Mouse (Mus musculus) stomach, embryonic 16.5 days (tissue): ENCODE results near the gene Sgip1. TPM values are rescaled to one million over a fixed set of nuclear protein-coding genes. Genes with fewer than 3 reads are reported as not detected.
A peak's percentile ranks its signal among the peaks of the same experiment; 100 is the strongest.

Source experiments
- ATAC-seq: fragments of 200-750 bp; cut with Nextera tagmentation; 2 replicates; pipeline ENCODE4 v1.8.0; 2017; ENCODE audit warnings: moderate number of reproducible peaks, moderate TSS enrichment; ENCODE audit not compliant: insufficient read depth, low FRiP score
- H3K27ac ChIP-seq: fragments of 300-500 bp; sonication (generic); 2 replicates; pipeline ENCODE4 v1.5.1; 2014; ENCODE audit warnings: low read length
- H3K27me3 ChIP-seq: fragments of 300-500 bp; sonication (generic); 2 replicates; pipeline ENCODE4 v1.6.1; 2014; ENCODE audit warnings: low read length, control low read depth, mixed read lengths; ENCODE audit not compliant: control insufficient read depth, insufficient read depth
- H3K36me3 ChIP-seq: fragments of 300-500 bp; sonication (generic); 2 replicates; pipeline ENCODE4 v1.6.1; 2014; ENCODE audit warnings: low read length; ENCODE audit not compliant: control insufficient read depth, insufficient read depth
- H3K4me1 ChIP-seq: fragments of 300-500 bp; sonication (generic); 2 replicates; pipeline ENCODE4 v1.6.1; 2014; ENCODE audit warnings: low read length, control low read depth, mixed read lengths; ENCODE audit not compliant: control insufficient read depth, insufficient read depth
- H3K4me2 ChIP-seq: fragments of 300-500 bp; sonication (generic); 2 replicates; pipeline ENCODE4 v1.6.1; 2014; ENCODE audit warnings: low read depth, low read length, mixed read lengths
- H3K4me3 ChIP-seq: fragments of 300-500 bp; sonication (generic); replicated peaks from 2 replicates; pipeline ENCODE4 v1.5.1; 2014; ENCODE audit warnings: mild to moderate bottlenecking, low read length
- H3K9ac ChIP-seq: fragments of 300-500 bp; sonication (generic); 2 replicates; pipeline ENCODE4 v1.6.1; 2014; ENCODE audit warnings: low read length
- H3K9me3 ChIP-seq: fragments of 300-500 bp; sonication (generic); replicated peaks from 2 replicates; pipeline ENCODE4 v1.6.1; 2016; ENCODE audit warnings: low read length, control low read depth; ENCODE audit not compliant: control insufficient read depth
- WGBS: fragments of 180-500 bp; shearing (Covaris S2); extraction: QIAGEN DNeasy Blood & Tissue Kit; methylation state at CpG from one replicate; pipeline ENCODE4 v1.1.7; 2014; 5-methylcytosine and 5-hydroxymethylcytosine counted together
- polyA plus RNA-seq: library from polyadenylated mRNA; unstranded; fragments of >200 nt; fragmentation: Nextera tagmentation; extraction: Ambion mirVana; gene quantifications from 2 replicates; pipeline ENCODE4 v1.2.1, GENCODE M21; 2015

The Sgip1 gene
- polyA plus RNA-seq, 1 experiment from 2014 or later: 7.9 TPM

GRCm38 (mm10) chr4:102990595-102991340, 249.7 kb downstream of the Sgip1 start:
- no peak for ATAC-seq
- no peak overlapping the region for H3K9ac ChIP-seq
- 76% methylated on average over 11 of the region's 11 CpGs for WGBS

DNA sequence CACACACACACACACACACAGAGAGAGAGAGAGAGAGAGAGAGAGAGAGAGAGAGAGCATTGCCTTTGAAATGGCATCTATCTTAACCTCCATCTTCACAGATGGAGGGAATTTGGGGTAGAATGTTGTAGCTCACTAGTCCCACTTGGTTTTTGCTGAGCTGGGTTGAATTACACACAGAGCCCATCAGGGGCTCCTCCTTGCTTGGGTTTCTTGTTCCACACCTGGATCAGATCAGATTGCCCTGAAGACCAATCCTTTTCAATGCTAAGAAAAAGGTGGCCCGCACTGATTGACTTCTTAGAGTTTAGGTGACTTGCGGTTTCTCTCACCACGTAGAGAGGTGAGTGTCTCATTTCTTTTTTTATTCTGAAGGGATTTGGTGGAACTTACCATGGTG, 250.6 kb downstream of the Sgip1 start:
- Histone ChIP-seq H3K4me1 (no peaks in the 10 kb centered on the region), H3K9ac (no peak overlapping the region), H3K27ac (no peak overlapping the region), H3K9me3 (no peaks in the 10 kb centered on the region), H3K4me2 (no peak overlapping the region), H3K4me3 (no peak overlapping the region), H3K36me3 (no peaks in the 10 kb centered on the region), H3K27me3 (no peaks in the 10 kb centered on the region)
- WGBS: 86% methylated on average over 3 of the region's 3 CpGs
- ATAC-seq: no peak

More at GRCm38 (mm10) chr4:102990595-102991340, 249.7 kb downstream of the Sgip1 start:
- Histone ChIP-seq H3K4me2 (no peak overlapping the region), H3K4me3 (no peak overlapping the region), H3K27me3 (no peaks in the 10 kb centered on the region), H3K4me1 (no peaks in the 10 kb centered on the region), H3K27ac (no peak overlapping the region), H3K36me3 (no peaks in the 10 kb centered on the region), H3K9me3 (no peaks in the 10 kb centered on the region)

DNA sequence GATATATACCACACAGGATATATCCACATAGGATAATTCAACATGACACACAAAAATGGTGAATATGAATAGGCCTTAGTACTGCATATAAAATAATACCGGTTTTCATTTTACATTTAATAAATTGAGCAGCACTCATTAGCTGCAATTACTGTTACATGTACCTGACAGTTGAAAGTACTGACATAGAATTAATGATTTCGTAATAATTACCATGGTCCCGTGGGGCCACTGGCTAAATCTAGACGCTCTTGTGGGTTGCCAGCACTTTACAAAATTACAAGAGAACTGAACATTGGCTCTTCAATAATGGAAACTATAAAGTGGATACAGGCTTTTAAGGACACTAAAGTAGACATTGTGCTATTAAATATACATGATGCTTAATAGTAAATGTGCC, 263.6 kb downstream of the Sgip1 start:
- Histone ChIP-seq H3K9ac (no peak overlapping the region), H3K4me1 (peaks cover 6% of the 10 kb centered on the region; the same call in 1 of the 2 replicates), H3K4me3 (no peak overlapping the region), H3K27me3 (no peaks in the 10 kb centered on the region), H3K27ac (no peak overlapping the region), H3K36me3 (no peaks in the 10 kb centered on the region), H3K4me2 (no peak overlapping the region), H3K9me3 (no peaks in the 10 kb centered on the region)
- 84% methylated on average over 4 of the region's 4 CpGs for WGBS
- no peak for ATAC-seq

DNA sequence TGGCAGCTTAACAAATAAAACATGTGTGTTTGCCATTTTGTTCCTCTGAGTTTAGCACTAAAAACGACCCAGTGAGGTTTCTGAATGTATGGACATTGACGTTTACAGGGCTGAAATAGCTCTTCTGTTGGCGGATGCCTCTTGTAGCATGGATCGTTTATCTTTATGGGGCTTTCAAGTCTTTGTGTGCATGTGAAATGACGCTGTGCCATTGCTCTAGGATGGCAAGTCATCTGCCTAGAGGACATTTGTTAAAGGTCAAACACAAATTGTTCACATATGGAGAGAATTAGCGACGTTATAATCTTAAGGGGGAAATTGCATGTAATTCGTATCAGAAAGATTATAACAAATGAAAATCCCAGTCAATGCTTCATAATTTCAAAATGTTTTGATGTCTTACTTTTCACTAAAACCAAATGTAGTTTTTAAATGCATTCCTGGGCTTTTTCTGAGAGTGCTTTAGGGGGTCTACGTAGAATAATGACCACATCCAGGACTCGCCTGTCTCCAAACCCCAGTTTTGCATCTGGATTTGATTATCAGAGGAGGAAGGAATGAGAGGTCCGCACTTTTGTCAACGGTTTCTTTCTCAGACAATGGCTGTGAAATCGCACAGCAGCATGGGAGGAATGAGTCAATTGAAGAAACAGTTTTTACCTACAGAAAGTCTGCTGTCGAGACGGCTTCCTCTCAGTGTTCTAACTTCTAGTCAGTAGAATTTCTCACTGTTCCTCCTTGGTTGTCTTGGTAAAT, 264.3 kb downstream of the Sgip1 start:
- Histone ChIP-seq H3K4me3 (no peak overlapping the region), H3K9ac (no peak overlapping the region), H3K4me1 (peaks cover 6% of the 10 kb centered on the region; the same call in 1 of the 2 replicates), H3K9me3 (no peaks in the 10 kb centered on the region), H3K27ac (no peak overlapping the region), H3K27me3 (no peaks in the 10 kb centered on the region), H3K4me2 (no peak overlapping the region), H3K36me3 (no peaks in the 10 kb centered on the region)
- 62% methylated on average over 15 of the region's 15 CpGs for WGBS
- ATAC-seq: no peak

GRCm38 (mm10) chr4:103006266-103006665, 265.2 kb downstream of the Sgip1 start:
- H3K9ac ChIP-seq: no peak overlapping the region
- H3K4me3 ChIP-seq: no peak overlapping the region
- H3K4me2 ChIP-seq: no peak overlapping the region
- H3K9me3 ChIP-seq: no peaks in the 10 kb centered on the region
- no peaks in the 10 kb centered on the region for H3K27me3 ChIP-seq
- no peak overlapping the region for H3K27ac ChIP-seq
- peaks cover 6% of the 10 kb centered on the region; the same call in 1 of the 2 replicates for H3K4me1 ChIP-seq
- WGBS: 79% methylated on average over 5 of the region's 5 CpGs
- no peaks in the 10 kb centered on the region for H3K36me3 ChIP-seq
- no peak for ATAC-seq

DNA sequence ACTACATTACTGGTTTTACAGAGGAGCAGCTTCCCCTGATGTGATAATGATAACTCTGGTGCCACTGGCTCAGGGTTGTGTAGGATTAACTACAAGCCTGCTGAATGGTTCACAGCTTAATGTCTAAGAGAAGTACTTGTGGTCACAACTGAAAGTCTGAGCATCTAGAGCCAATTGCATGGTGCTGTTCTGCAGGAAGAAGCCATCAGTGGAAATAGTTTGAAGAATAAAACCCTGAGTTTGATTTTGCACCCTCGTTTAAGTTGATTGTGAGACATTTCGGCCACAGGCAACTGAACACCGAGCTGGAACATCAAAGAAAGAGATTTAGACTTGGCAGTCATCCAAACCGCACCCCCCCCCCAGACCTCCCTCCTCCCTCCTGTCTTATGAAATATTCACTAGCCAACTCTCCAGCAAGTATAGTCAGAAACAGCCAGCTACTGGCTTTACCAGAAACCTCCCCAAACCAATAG, 265.9 kb downstream of the Sgip1 start:
- Histone ChIP-seq H3K4me3 (no peak overlapping the region), H3K36me3 (no peaks in the 10 kb centered on the region), H3K9me3 (no peaks in the 10 kb centered on the region), H3K4me1 (peaks cover 6% of the 10 kb centered on the region; the same call in 1 of the 2 replicates), H3K27me3 (no peaks in the 10 kb centered on the region), H3K27ac (no peak overlapping the region), H3K4me2 (no peak overlapping the region), H3K9ac (no peak overlapping the region)
- no peak; the same call in 1 of the 2 replicates for ATAC-seq
- WGBS: 21% methylated on average over 4 of the region's 4 CpGs

DNA sequence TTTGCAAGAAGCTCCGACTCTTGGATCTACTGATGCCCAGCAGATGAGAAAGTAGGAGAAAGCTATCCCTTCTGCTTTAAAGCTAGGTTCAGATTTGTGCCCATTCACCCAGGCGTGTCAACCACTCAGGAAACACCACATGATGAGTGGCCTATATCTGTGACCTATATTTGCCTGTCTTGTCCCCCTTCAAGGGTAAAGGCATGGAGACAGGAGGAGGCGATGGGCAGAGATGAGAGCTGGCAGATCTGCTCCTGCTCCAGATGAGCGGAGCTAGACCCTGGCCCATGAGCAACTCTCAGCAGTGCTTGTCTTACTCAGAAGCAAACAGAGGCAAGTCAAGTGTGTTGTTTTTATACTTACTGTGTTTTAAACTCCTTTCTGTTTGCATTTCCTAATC, 269.6 kb downstream of the Sgip1 start:
- H3K27ac ChIP-seq: no peak overlapping the region
- no peaks in the 10 kb centered on the region for H3K36me3 ChIP-seq
- H3K4me1 ChIP-seq: peaks cover 12% of the 10 kb centered on the region; the same call in 1 of the 2 replicates
- no peak overlapping the region for H3K4me3 ChIP-seq
- H3K9ac ChIP-seq: no peak overlapping the region
- H3K9me3 ChIP-seq: no peaks in the 10 kb centered on the region
- 93% methylated on average over 4 of the region's 4 CpGs for WGBS
- no peak for ATAC-seq
- H3K27me3 ChIP-seq: no peaks in the 10 kb centered on the region
- no peak overlapping the region for H3K4me2 ChIP-seq

DNA sequence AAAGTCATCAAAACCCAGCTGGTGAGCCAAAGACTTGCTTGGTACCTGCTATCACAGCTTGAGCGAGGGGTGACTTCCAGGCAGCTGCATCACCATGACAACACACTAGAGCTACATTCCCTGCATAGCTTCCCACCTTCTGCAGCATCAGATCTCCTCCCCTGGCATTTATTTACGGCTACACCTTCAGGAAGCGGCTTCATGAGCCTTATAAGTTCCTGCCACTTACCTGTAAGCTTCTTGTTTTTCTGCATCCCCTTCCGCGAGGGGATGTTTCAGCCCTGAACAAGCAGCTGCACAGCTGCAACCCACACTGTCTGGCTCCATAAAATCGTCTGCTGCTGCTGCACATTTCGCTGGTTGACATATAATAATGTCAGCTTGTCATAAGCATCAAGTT, 270.7 kb downstream of the Sgip1 start:
- Histone ChIP-seq H3K4me3 (no peak overlapping the region), H3K9ac (no peak overlapping the region), H3K27me3 (no peaks in the 10 kb centered on the region), H3K4me1 (peaks cover 11% of the 10 kb centered on the region; the same call in 1 of the 2 replicates), H3K27ac (no peak overlapping the region), H3K9me3 (no peaks in the 10 kb centered on the region), H3K36me3 (no peaks in the 10 kb centered on the region), H3K4me2 (no peak overlapping the region)
- 35% methylated on average over 7 of the region's 7 CpGs for WGBS
- ATAC-seq: no peak

GRCm38 (mm10) chr4:103013490-103013889, 272.4 kb downstream of the Sgip1 start:
- Histone ChIP-seq H3K27ac (no peak overlapping the region), H3K4me3 (no peak overlapping the region), H3K4me2 (peak overlapping the region; percentile 19; the same call in 1 of the 2 replicates), H3K4me1 (peaks cover 7% of the 10 kb centered on the region; the same call in 1 of the 2 replicates), H3K9me3 (no peaks in the 10 kb centered on the region), H3K36me3 (no peaks in the 10 kb centered on the region), H3K27me3 (no peaks in the 10 kb centered on the region), H3K9ac (no peak overlapping the region)
- ATAC-seq: no peak
- 13% methylated on average over 4 of the region's 4 CpGs for WGBS
